Mouse (Mus musculus) midbrain, embryonic 12.5 days (tissue): ENCODE measurements at regions not wholly inside any gene's neighbourhood (a gene's known extent, or its start where the extent isn't known, plus 50 kb on each side); places are given as distances from the start of the nearest gene placed in this dataset.

ENCODE experiments used
- ATAC-seq: fragments of 200-750 bp; cut with Nextera tagmentation; 2 replicates; pipeline ENCODE4 v1.8.0; 2017; ENCODE audit warnings: low read depth, moderate TSS enrichment, moderate library complexity; ENCODE audit not compliant: low FRiP score
- H3K27ac ChIP-seq: fragments of 300-500 bp; sonication (generic); replicated peaks from 2 replicates; pipeline ENCODE4 v1.5.1; 2016; ENCODE audit warnings: mild to moderate bottlenecking
- H3K27me3 ChIP-seq: fragments of 300-500 bp; sonication (generic); 2 replicates; pipeline ENCODE4 v1.6.1; 2016; ENCODE audit warnings: mild to moderate bottlenecking
- H3K36me3 ChIP-seq: fragments of 300-500 bp; sonication (generic); 2 replicates; pipeline ENCODE4 v1.6.1; 2016
- H3K4me1 ChIP-seq: fragments of 300-500 bp; sonication (generic); 2 replicates; pipeline ENCODE4 v1.6.1; 2016
- H3K4me2 ChIP-seq: fragments of 300-500 bp; sonication (generic); replicated peaks from 2 replicates; pipeline ENCODE4 v1.6.1; 2016; ENCODE audit warnings: mild to moderate bottlenecking, moderate library complexity
- H3K4me3 ChIP-seq: fragments of 300-500 bp; sonication (generic); 2 replicates; pipeline ENCODE4 v1.5.1; 2016; ENCODE audit warnings: mild to moderate bottlenecking
- H3K9ac ChIP-seq: fragments of 300-500 bp; sonication (generic); replicated peaks from 2 replicates; pipeline ENCODE4 v1.6.1; 2016; ENCODE audit warnings: mild to moderate bottlenecking, moderate library complexity
- H3K9me3 ChIP-seq: fragments of 300-500 bp; sonication (generic); 2 replicates; pipeline ENCODE4 v1.6.1; 2016; ENCODE audit warnings: mild to moderate bottlenecking
- WGBS: fragments of 180-500 bp; shearing (Covaris S2); methylation state at CpG from one replicate; pipeline ENCODE4 v1.1.7; 2016; 5-methylcytosine and 5-hydroxymethylcytosine counted together

DNA sequence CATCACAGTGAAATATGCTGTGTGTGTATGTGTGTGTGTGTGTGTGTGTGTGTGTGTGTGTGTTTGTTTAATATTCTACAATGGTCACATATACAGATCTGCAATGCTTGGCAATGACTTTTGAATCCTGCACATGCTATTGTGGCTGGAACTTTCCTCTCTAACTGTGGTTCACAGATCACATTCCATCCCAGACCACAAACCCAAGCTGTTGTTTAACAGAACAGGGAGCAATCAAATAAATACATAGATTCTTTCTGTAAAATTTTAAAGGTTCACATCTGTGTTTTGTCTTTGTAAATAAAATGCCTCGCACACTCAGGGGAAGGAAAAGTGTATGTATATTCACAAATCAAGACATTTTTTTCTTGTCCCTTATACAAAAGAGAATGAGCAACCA is 744.9 kb upstream of the Jmjd1c start:
- Histone ChIP-seq H3K9me3 (no peaks in the 10 kb centered on the region), H3K27ac (no peak overlapping the region), H3K27me3 (no peaks in the 10 kb centered on the region), H3K4me1 (no peaks in the 10 kb centered on the region), H3K36me3 (no peaks in the 10 kb centered on the region), H3K9ac (no peak overlapping the region), H3K4me2 (no peak overlapping the region), H3K4me3 (no peak overlapping the region)
- no peak for ATAC-seq
- 71% methylated on average over 1 of the region's 1 CpGs for WGBS

DNA sequence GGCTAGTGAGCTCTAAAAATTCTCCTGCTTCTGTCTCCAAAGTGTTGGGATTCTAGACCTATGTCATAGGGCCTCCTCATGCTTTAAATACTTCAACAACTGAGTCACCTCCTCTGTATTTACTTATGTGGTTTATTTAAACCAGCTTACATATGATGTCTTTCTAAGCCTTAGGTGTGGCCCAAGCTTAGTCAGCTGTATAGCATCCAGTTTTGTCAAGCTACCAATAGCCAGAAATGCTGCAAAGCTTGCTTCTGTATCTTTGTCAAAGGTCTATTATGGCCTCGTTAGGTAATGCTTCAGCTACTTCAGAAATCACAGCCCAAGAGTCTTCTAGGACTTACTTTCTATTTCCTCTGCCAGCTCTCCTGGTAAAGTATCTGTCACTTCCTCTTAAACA is 741.9 kb upstream of the Jmjd1c start:
- no peak overlapping the region for H3K9ac ChIP-seq
- H3K27ac ChIP-seq = no peak overlapping the region
- ATAC-seq = no peak
- no peaks in the 10 kb centered on the region for H3K36me3 ChIP-seq
- no peaks in the 10 kb centered on the region for H3K9me3 ChIP-seq
- H3K4me1 ChIP-seq = no peaks in the 10 kb centered on the region
- 69% methylated on average over 1 of the region's 1 CpGs for WGBS
- H3K27me3 ChIP-seq = no peaks in the 10 kb centered on the region
- H3K4me3 ChIP-seq = no peak overlapping the region
- H3K4me2 ChIP-seq = no peak overlapping the region

DNA sequence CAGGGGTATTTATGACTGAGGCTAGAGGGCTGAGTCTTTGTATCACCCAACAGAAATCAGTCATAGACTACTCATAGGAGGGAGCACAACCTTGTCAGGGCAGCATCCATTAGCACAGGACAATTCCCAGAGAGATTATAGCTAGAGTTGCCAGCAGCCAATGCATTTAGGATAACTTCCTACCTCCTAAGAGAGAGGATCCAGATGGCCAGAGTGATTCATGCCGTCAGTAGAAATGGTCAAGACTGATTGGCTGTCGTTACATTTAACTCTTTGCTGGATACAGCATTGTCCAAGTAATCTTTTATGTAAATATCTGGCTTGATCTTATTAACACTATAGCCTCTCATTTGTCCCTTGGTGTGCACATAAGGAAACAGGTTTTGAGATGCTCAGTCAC is 740.9 kb upstream of the Jmjd1c start:
- Histone ChIP-seq H3K4me1 (no peaks in the 10 kb centered on the region), H3K4me3 (no peak overlapping the region), H3K36me3 (no peaks in the 10 kb centered on the region), H3K9me3 (no peaks in the 10 kb centered on the region), H3K4me2 (no peak overlapping the region), H3K27me3 (no peaks in the 10 kb centered on the region), H3K9ac (no peak overlapping the region), H3K27ac (no peak overlapping the region)
- WGBS = 62% methylated on average over 2 of the region's 2 CpGs
- no peak for ATAC-seq

DNA sequence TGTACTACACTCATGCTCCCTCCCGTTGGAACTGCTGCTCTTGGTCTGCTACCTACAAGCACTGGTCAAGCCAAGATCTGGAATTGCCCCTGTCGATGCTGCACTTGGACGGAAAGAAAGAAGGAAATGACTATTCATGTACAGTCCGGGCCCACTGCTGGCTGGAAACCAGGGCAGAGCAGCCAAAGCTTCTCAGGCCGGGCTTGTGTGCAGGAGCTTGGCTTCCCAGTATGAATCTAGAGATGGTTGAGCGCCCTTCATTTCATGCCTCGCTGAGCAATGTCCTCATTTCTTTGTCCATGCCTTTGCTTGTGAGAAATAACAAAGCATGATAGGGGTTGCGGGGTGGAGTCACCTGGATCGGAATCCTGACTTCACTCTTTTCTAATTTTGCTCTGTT is 738.2 kb upstream of the Jmjd1c start:
- no peak for ATAC-seq
- H3K36me3 ChIP-seq = no peaks in the 10 kb centered on the region
- no peaks in the 10 kb centered on the region for H3K4me1 ChIP-seq
- H3K4me2 ChIP-seq = no peak overlapping the region
- H3K27me3 ChIP-seq = no peaks in the 10 kb centered on the region
- H3K27ac ChIP-seq = no peak overlapping the region
- no peak overlapping the region for H3K4me3 ChIP-seq
- H3K9ac ChIP-seq = no peak overlapping the region
- 76% methylated on average over 9 of the region's 9 CpGs for WGBS
- H3K9me3 ChIP-seq = no peaks in the 10 kb centered on the region

DNA sequence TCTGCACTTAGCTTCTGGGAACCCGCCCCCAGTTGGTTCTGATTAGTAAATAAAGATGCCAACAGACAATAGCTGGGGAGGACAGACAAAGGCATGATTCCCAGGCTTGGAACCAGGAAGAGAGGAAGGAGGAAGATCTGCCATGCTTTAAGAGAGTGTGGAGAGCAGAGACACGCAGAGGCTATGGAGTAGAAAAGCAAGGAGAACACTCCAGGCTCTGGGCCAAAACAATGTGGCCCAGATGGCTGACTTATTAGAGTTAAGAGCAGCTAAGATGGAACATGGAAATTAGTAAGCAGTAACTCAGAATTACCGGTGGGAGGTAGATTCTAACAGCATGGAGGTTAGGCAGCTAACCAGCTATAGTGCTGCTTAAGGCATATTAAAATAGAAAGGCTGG is 725.8 kb upstream of the Jmjd1c start:
- H3K9ac ChIP-seq = no peak overlapping the region
- no peak for ATAC-seq
- H3K4me3 ChIP-seq = no peak overlapping the region
- H3K4me2 ChIP-seq = no peak overlapping the region
- no peak overlapping the region for H3K27ac ChIP-seq
- H3K9me3 ChIP-seq = no peaks in the 10 kb centered on the region
- H3K4me1 ChIP-seq = no peaks in the 10 kb centered on the region
- 62% methylated on average over 3 of the region's 3 CpGs for whole genome bisulfite sequencing
- H3K27me3 ChIP-seq = no peaks in the 10 kb centered on the region
- H3K36me3 ChIP-seq = no peaks in the 10 kb centered on the region

DNA sequence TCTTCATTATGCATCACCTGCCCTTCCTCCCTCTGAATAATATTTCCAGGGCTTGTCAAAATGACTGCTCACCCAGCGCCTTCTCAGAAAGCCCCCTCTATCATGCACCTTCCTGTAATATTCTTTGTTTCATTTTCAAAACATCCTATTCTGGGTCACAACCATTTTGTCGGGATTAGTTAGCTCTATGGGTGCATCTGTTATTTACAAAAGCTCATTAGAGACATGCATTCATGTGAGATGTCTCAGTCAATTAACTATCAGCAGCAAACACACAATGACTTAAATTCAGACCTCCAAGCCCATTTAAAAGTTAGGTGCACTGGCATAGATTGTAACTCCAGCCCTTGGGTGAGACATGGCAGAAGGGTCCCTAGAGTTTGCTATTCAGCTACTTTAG is 724.2 kb upstream of the Jmjd1c start:
- H3K4me1 ChIP-seq = no peaks in the 10 kb centered on the region
- ATAC-seq = no peak
- H3K36me3 ChIP-seq = no peaks in the 10 kb centered on the region
- no peak overlapping the region for H3K4me2 ChIP-seq
- no peaks in the 10 kb centered on the region for H3K27me3 ChIP-seq
- H3K9me3 ChIP-seq = no peaks in the 10 kb centered on the region
- H3K27ac ChIP-seq = no peak overlapping the region
- H3K9ac ChIP-seq = no peak overlapping the region
- H3K4me3 ChIP-seq = no peak overlapping the region
- WGBS = 78% methylated on average over 2 of the region's 2 CpGs
